Mouse (Mus musculus) telencephalon, adult 2 months (tissue): ENCODE measurements at regions not wholly inside any gene's neighbourhood (a gene's known extent, or its start where the extent isn't known, plus 50 kb on each side); places are given as distances from the start of the nearest gene placed in this dataset.

Experiments
- DNase-seq: peaks from one replicate; pipeline ENCODE4 v3.0.0-alpha.2; 2011; ENCODE audit warnings: low read depth, low spot score

DNA sequence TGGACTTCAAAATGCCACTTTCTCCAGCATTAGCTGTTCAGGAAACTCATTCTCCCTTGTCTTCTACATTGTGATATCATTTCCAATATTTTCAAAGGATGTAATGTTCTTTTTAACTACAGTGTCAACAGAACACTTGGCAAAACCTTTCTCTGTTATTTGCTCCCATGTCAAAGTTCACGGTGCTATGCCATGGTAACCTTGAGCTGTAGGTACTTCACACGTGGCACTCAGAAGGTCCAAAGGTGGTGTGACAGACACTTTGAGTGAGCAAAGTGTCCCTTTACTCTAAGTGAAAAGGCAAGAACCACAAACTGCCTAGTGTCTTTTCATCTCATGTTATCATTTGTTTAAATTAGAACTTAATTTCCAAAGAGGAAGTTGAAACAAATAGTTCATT lies 53.3 kb upstream of the Tram2 start:
- no peak for DNase-seq

DNA sequence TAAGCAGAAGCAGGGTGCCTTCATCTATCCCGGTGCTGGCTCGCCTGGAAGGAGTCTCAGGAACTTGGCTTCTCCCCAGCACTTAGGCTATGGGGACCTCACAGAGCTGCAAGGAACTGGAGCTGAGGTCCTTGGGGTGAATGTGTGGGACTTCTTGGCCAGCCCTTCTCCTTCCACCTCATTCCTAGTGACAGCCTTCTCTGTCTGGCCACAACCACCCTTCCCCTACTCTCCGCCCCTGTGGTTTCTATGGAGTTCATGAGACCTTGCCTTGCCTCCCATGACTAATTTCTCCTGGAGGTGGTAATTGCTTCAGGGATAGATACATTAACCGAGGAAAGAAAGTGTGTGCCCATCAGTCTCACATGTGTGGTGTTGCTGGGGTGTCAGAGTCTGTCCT lies 67.9 kb upstream of the Tram2 start:
- no peak for DNase-seq

DNA sequence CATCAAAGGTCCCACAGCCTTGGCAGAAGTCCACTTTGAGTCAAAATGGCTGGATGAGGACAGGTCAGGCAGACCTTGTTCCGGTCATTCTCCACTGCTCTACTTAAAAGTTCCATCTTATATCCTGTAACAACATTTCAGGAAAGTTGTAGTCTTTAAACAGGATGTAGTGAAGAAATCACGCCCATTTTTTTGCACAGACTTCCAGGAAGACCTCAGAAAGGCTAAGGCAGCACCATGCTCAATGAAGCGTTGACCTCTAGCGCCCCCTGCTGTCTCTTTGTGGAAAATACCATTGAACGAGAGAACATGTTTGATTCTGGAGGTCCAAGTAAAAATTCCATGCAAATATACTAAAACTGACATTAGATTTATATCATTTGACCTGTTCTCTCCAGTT lies 56.6 kb upstream of the Tmem14a start:
- peak; percentile 56 for DNase-seq

DNA sequence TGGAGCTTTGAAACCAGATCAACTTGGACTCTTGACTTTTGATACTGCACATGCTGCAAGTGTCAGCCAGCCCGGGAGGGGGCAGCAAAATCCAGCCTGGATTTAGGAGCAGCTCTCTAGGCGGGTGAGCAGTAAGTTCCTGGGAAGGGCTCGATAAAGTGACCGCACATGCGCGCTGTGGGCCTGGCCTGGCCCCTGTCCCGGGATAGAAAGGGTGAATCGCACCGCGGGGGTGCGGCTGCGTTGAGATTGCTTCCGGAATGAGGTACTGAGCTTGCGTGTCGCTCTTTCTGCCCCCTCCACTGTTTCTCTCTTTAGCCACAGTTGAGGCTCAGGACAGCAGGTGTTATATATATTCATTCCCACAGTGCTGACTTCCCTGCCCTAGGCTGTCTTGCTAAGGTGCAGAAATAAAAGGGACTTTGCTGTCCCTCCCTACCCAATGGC lies 52.1 kb upstream of the Tmem14a start:
- peak; percentile 83 for DNase-seq

DNA sequence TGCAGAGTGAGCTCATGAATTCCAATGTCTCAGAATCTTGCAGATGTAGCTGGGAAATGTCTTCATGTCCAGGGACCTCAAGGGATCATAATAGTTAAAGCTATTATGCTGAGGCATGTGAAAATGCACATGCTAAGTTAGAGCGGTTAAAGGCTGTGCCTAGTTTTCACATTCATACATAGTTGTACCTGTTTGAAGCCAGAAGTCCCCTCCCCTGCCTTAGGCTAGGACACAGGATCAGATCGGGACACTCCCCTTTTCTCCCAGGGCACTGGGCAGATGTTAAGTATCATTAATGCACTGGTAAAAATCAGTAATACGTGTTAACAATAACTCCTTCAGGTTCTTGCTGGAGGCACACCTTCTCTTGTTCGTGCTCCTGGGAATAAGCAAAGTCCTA lies 51.6 kb upstream of the Tmem14a start:
- DNase-seq, result no peak
